Mouse (Mus musculus) gastrocnemius, postnatal 10 days (tissue): ENCODE results near the gene Nap1l5. TPM values are rescaled to one million over a fixed set of nuclear protein-coding genes. Genes with fewer than 3 reads are reported as not detected.

ENCODE experiments used
- total RNA-seq, 2 experiments: library from RNA; stranded (reverse); gene quantifications; 2 replicates each; pipeline ENCODE4 v1.2.3; 2021

The Nap1l5 gene
- total RNA-seq, 2 experiments from 2014 or later, result 0.33 to 0.54 TPM

Other genes starting within 250 kb of the Nap1l5 start
- gene Herc3, start 75.6 kb downstream of the Nap1l5 start, total RNA-seq, result 10 to 100 TPM; 76.2 to 77.6 TPM
- 1 to 10 TPM; 9.7 to 9.9 TPM for gene Fam13a, start 117.5 kb upstream of the Nap1l5 start, total RNA-seq